Mouse (Mus musculus): ENCODE measurements around the gene Neu1. TPM values are rescaled to one million over a fixed set of nuclear protein-coding genes. Genes with fewer than 3 reads are reported as not detected.

Neu1 gene
- total RNA-seq (2018; cell fraction: chromatin; rRNA removed) = 100 to 1,000 TPM in 2 of 26 experiments, 10 to 100 TPM in 24; 18.6 to 132 (median 75.7) TPM
- total RNA-seq (2018; cell fraction: cytosol; rRNA removed) = 100 to 1,000 TPM in 4 of 26 experiments, 10 to 100 TPM in 22; 67.2 to 110 (median 89.2) TPM
- total RNA-seq (2018; cell fraction: nucleus; rRNA removed) = 100 to 1,000 TPM in 21 of 26 experiments, 10 to 100 TPM in 5; 35.8 to 170 (median 138) TPM
- 80.3 to 98.8 TPM (median 81.2 TPM) in 3 replicates for polyA plus RNA-seq (2018)

- Histone ChIP-seq H3K79me2 (ENCODE audit: inconsistent target) (peaks cover 48% of the 10 kb centered on the region), H3K36me3 (ENCODE audit: inconsistent target) (peaks cover 35% of the 10 kb centered on the region), H3K4me3 (ENCODE audit: inconsistent target) (peak within 1 kb of the TSS; percentile 99), H3K27ac (peak within 1 kb of the TSS; percentile 78)
- WGBS (ENCODE audit: missing documents) = under 1% methylated on average over 37 of the region's 38 CpGs
Observed at GRCm38 (mm10) chr17:34931061-34931734, at the start of gene Neu1. Gene Neu1 (plus strand): TSS chr17:34931253.

DNA sequence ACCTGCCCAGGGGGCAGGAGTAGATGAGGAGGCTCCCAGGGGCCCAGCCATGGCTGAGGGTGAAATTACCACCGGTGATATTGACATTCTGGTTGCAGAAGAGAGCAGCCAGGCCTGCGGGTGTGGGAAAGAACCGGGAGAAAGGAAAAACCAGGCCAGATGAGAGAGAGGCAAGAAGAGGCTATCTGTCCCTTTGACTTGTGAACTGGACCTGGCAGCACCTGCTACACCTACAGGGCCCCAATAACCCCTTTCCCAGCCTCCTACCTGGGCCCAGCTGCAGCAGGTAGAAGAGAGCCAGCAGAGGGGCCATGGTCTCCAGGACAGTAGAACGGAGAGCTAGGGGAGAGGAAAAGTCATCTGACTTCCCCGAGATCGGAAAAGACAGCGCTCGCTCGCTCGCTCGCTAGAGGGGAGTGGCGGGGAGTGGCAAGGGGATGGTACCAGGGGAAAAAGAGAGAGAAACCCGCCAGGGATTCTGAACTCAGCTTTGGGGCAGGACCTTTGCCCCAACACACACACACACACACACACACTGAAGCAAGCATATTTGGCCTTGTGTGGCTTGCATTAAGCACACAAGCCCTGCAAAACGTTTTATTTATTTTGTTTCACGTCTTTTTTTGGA, 49.3 kb upstream of the Neu1 start, which contains the start of gene Gm20547:
Gene Gm20547, minus strand, starts transcription at position 360 of the 628 bp plus-strand sequence.
- no peak within 1 kb of the TSS for H3K4me3 ChIP-seq (ENCODE audit: inconsistent target)
- no peaks in the 10 kb centered on the region for H3K79me2 ChIP-seq (ENCODE audit: inconsistent target)
- WGBS (ENCODE audit: missing documents) = 93% methylated on average over 14 of the region's 15 CpGs
- H3K36me3 ChIP-seq (ENCODE audit: inconsistent target) = no peaks in the 10 kb centered on the region
- H3K27ac ChIP-seq = peak within 1 kb of the TSS; percentile 19; the same call in 1 of the 2 replicates

GRCm38 (mm10) chr17:34883332-34883731, 47.7 kb upstream of the Neu1 start:
- H3K79me2 ChIP-seq (ENCODE audit: inconsistent target) = no peaks in the 10 kb centered on the region
- no peaks in the 10 kb centered on the region for H3K36me3 ChIP-seq (ENCODE audit: inconsistent target)
- H3K27ac ChIP-seq = peak overlapping the region; percentile 19
- H3K4me3 ChIP-seq (ENCODE audit: inconsistent target) = no peak overlapping the region
- 23% methylated on average over 3 of the region's 3 CpGs for WGBS (ENCODE audit: missing documents)

DNA sequence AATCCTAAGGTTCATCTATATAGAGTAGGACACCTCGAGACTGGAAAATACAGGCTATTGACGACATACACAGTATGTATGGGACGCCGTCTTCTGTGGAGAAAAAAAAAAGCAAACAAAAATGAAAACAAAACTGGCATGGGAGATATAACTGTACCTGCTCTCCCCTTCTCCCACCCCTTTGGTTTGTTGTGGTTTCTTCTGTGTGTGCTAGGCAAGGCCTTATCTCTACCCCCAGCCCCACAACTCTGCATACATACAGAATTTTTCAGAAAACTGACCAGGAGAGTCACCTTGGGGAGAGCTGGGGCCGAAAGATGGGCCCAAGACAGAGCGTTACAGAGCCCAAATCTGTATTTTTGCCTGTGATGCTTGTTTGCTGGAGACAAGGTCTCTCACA, 46.3 kb upstream of the Neu1 start:
- no peak overlapping the region for H3K27ac ChIP-seq
- no peak overlapping the region for H3K4me3 ChIP-seq (ENCODE audit: inconsistent target)
- H3K36me3 ChIP-seq (ENCODE audit: inconsistent target) = no peaks in the 10 kb centered on the region
- 95% methylated on average over 6 of the region's 6 CpGs for whole genome bisulfite sequencing (ENCODE audit: missing documents)
- H3K79me2 ChIP-seq (ENCODE audit: inconsistent target) = no peaks in the 10 kb centered on the region

DNA sequence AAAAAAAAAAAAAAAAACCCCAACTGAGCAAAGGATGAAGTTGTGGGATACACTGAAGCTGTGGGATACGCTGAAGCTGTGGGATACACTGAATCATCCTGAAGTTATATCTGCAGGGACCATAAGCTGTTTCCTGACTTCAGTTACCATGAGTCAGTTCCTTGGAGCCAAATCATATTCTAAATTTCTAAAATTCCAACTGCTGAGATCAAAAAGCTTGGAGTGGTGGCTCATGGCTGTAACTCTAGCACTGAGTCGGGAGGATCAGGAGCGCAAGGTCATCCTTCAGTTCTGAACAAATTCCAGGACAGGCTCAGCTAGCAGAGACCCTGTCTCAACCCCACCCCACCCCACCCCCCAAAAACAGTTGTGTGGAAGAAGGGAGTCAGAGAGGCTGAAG, 45.4 kb upstream of the Neu1 start:
- no peaks in the 10 kb centered on the region for H3K79me2 ChIP-seq (ENCODE audit: inconsistent target)
- no peak overlapping the region for H3K27ac ChIP-seq
- WGBS (ENCODE audit: missing documents) = 97% methylated on average over 3 of the region's 3 CpGs
- no peak overlapping the region for H3K4me3 ChIP-seq (ENCODE audit: inconsistent target)
- H3K36me3 ChIP-seq (ENCODE audit: inconsistent target) = no peaks in the 10 kb centered on the region

GRCm38 (mm10) chr17:34887942-34888341, 43.1 kb upstream of the Neu1 start:
- WGBS (ENCODE audit: missing documents) = 42% methylated on average over 5 of the region's 5 CpGs
- Histone ChIP-seq H3K27ac (no peak overlapping the region), H3K4me3 (ENCODE audit: inconsistent target) (no peak overlapping the region), H3K36me3 (ENCODE audit: inconsistent target) (no peaks in the 10 kb centered on the region), H3K79me2 (ENCODE audit: inconsistent target) (no peaks in the 10 kb centered on the region)

DNA sequence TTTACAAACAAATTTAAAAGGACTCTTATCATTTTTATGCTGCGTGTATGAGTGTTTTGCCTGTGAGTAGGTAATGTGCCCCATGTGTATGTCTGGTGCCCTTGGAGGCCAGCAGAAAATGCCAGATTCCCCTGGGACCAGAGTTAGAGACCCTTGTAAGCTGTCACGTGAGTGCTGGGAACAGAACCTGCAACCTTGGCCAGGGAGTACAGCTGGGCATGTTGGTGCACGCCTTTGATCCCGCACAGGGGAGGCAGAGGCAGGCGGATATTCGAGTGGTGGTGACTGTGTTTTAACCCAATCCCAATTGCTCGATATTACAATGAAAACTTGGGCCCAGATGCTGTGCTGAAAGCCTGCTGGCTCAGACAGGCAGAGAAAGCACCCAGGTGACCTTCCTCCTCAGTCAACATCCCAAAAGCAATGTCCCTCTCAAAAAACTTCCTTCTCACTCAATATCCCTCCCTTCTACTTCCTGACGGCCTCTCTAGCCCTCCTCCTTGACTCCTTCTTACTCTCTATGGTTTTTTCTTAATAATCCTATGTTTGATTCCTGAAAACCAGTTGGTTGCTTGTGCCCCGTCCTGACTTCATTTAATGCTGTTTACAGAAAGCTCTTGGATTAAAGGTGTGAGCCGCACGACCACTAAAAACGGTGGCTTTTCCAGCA, 40.8 kb upstream of the Neu1 start:
- Histone ChIP-seq H3K36me3 (ENCODE audit: inconsistent target) (no peaks in the 10 kb centered on the region), H3K27ac (no peak overlapping the region), H3K4me3 (ENCODE audit: inconsistent target) (no peak overlapping the region), H3K79me2 (ENCODE audit: inconsistent target) (no peaks in the 10 kb centered on the region)
- 93% methylated on average over 12 of the region's 12 CpGs for WGBS (ENCODE audit: missing documents)

DNA sequence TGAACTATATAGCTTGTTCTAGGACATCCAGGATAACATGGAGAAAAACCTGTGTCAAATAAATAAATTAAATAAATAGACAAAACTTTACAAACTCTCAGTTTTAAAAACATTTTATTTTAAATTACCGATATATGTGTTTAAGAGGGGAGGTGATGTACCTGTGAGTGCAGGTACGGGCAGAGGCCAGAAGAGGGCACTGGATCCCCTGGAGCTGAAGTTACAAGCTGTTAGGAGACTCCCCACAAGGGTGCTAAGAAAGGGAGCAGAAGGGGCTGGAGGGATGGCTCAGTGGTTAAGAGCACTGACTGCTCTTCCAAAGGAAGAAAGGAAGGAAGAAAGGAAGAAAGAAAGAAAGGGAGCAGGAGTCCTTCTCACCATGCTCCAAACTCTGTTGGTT, 39.7 kb upstream of the Neu1 start:
- no peak overlapping the region for H3K4me3 ChIP-seq (ENCODE audit: inconsistent target)
- H3K27ac ChIP-seq = no peak overlapping the region
- no peaks in the 10 kb centered on the region for H3K36me3 ChIP-seq (ENCODE audit: inconsistent target)
- H3K79me2 ChIP-seq (ENCODE audit: inconsistent target) = no peaks in the 10 kb centered on the region
- 100% methylated on average over 2 of the region's 2 CpGs for WGBS (ENCODE audit: missing documents)

DNA sequence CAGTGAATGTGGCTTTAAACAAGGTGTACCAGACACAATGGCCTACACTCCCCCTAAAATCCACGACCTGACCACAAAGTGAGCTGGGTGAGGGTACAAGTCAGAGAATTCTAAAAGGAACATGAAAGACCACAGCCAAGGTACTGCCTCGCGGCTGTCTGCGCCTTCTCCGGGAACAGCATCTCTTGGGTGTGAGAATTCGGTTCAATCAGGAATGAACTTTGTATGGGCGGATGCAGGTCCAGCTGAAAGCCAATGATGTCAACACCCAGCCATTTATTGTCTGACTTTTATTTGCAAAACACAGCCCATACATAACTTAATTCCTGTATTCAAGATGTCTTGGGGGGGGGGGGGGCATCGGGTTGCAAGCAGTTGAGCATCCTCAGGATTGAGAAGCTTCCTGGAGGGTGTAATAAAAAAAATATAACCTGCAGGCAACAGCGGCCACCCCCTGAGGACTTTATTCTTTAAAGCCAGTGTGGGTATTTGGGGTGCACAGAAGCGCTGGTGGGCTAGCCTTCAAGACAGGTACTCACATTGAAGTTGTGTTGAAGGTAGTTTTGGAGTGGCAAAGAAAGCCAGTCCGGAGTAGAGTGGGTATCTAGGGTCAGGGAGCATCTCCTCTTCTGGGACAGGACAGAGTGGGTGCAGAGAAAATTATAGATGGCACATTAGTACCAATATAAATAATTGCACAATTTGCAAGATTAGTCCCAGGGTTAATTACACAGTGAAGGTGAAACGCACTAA, 37.8 kb upstream of the Neu1 start:
- Histone ChIP-seq H3K4me3 (ENCODE audit: inconsistent target) (peak overlapping the region; percentile 14; the same call in 1 of the 2 replicates), H3K27ac (peak overlapping the region; percentile 54), H3K79me2 (ENCODE audit: inconsistent target) (no peaks in the 10 kb centered on the region), H3K36me3 (ENCODE audit: inconsistent target) (no peaks in the 10 kb centered on the region)
- WGBS (ENCODE audit: missing documents) = 91% methylated on average over 12 of the region's 12 CpGs

GRCm38 (mm10) chr17:34894074-34894597, 36.9 kb upstream of the Neu1 start:
- 4% methylated on average over 20 of the region's 51 CpGs for WGBS (ENCODE audit: missing documents)
- peak overlapping the region; percentile 14; the same call in 1 of the 2 replicates for H3K4me3 ChIP-seq (ENCODE audit: inconsistent target)
- H3K36me3 ChIP-seq (ENCODE audit: inconsistent target) = no peaks in the 10 kb centered on the region
- H3K27ac ChIP-seq = peak overlapping the region; percentile 54
- peaks cover 2% of the 10 kb centered on the region for H3K79me2 ChIP-seq (ENCODE audit: inconsistent target)

DNA sequence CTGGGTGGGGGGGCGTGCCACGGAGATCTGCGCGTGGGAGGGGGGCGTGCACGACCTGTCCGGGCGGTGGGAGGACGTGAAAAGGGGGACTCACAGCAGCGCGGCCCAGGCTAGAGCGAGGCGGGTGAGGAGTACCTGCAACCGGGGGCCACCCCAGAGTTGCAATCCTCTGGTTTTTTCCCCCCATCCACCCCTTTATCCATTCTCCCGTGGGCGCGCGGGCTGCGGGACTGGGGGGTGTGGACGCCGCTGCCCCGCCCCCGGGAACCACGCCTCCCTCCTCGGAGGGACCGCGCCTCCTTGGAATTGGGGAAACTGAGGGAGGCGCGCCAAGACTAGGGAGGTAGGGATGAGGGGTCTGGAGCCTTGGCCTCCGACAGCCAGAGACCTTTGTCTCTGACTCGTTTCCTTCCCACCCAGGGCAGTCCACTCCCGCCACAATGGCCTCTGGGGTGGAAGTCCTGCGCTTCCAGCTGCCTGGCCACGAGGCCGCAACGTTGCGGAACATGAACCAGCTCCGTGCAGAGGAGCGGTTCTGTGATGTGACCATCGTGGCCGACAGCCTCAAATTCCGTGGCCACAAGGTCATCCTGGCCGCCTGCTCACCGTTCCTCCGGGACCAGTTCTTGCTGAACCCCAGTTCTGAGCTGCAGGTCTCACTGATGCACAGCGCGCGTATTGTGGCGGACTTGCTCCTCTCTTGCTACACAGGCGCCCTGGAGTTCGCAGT, 36.1 kb upstream of the Neu1 start:
- 22% methylated on average over 42 of the region's 51 CpGs for WGBS (ENCODE audit: missing documents)
- Histone ChIP-seq H3K36me3 (ENCODE audit: inconsistent target) (no peaks in the 10 kb centered on the region), H3K4me3 (ENCODE audit: inconsistent target) (peak overlapping the region; percentile 26; the same call in 1 of the 2 replicates), H3K27ac (no peak overlapping the region), H3K79me2 (ENCODE audit: inconsistent target) (peaks cover 10% of the 10 kb centered on the region)

- no peak overlapping the region for H3K27ac ChIP-seq
- no peak overlapping the region for H3K4me3 ChIP-seq (ENCODE audit: inconsistent target)
- no peaks in the 10 kb centered on the region for H3K36me3 ChIP-seq (ENCODE audit: inconsistent target)
- H3K79me2 ChIP-seq (ENCODE audit: inconsistent target) = peaks cover 17% of the 10 kb centered on the region
- WGBS (ENCODE audit: missing documents) = 90% methylated on average over 11 of the region's 15 CpGs
Observed at GRCm38 (mm10) chr17:34895724-34896123, 35.3 kb upstream of the Neu1 start.

- WGBS (ENCODE audit: missing documents) = 68% methylated on average over 17 of the region's 17 CpGs
Observed at GRCm38 (mm10) chr17:34896366-34896765, 34.7 kb upstream of the Neu1 start.

More at GRCm38 (mm10) chr17:34896366-34896765, 34.7 kb upstream of the Neu1 start:
- peaks cover 24% of the 10 kb centered on the region for H3K79me2 ChIP-seq (ENCODE audit: inconsistent target)
- H3K4me3 ChIP-seq (ENCODE audit: inconsistent target) = no peak overlapping the region
- no peak overlapping the region for H3K27ac ChIP-seq
- no peaks in the 10 kb centered on the region for H3K36me3 ChIP-seq (ENCODE audit: inconsistent target)
